Mouse (Mus musculus) hindlimb bud, embryonic 11.5 days (tissue): ENCODE measurements around the gene Olfr380.

ENCODE experiments used
- DNase-seq: peaks from one replicate; pipeline ENCODE4 v3.0.0-alpha.2; 2012; ENCODE audit warnings: low read depth, low spot score; ENCODE audit errors: extremely low spot score

The Olfr380 gene

GRCm38 (mm10) chr11:73457408-73457807 is at the start of gene Olfr380:
Gene Olfr380, minus strand, starts transcription at chr11:73457508.
- no peak for DNase-seq

- DNase-seq: no peak
Measured at GRCm38 (mm10) chr11:73491503-73491902, 34.2 kb upstream of the Olfr380 start, which contains the start of gene Olfr381. Gene Olfr381, minus strand, starts transcription at chr11:73491603.

GRCm38 (mm10) chr11:73428377-73428776 is 28.9 kb downstream of the Olfr380 start, which contains the start of gene Olfr378:
Gene Olfr378, minus strand, starts transcription at chr11:73428477.
- DNase-seq: no peak
